Mouse (Mus musculus) bone marrow, adult 2 months (tissue): ENCODE results near the gene Cfap126. TPM values are rescaled to one million over a fixed set of nuclear protein-coding genes. Genes with fewer than 3 reads are reported as not detected.

Experiments
- H3K27ac ChIP-seq: fragments of 200-500 bp; 2 replicates; pipeline ENCODE4 v1.5.1; 2012; ENCODE audit warnings: low read depth, mild to moderate bottlenecking, control low read depth, inconsistent platforms, low read length; ENCODE audit not compliant: control insufficient read depth, poor library complexity, insufficient read depth
- H3K4me1 ChIP-seq: fragments of 200-500 bp; 2 replicates; pipeline ENCODE4 v1.6.1; 2011; ENCODE audit warnings: low read length; ENCODE audit not compliant: control insufficient read depth, insufficient read depth
- H3K4me3 ChIP-seq: fragments of 200-500 bp; replicated peaks from 2 replicates; pipeline ENCODE3; 2011; ENCODE audit warnings: mild to moderate bottlenecking, low read depth, low read length, control low read depth; ENCODE audit not compliant: control insufficient read depth
- CTCF ChIP-seq: fragments of 200-500 bp; IDR thresholded peaks from 2 replicates; pipeline ENCODE4 v1.5.1; 2011; ENCODE audit warnings: low read length, control low read depth; ENCODE audit not compliant: control insufficient read depth, insufficient read depth
- POLR2A ChIP-seq: fragments of 200-500 bp; IDR thresholded peaks from 2 replicates; pipeline ENCODE4 v1.6.1; 2011; ENCODE audit warnings: low read depth, mild to moderate bottlenecking, control low read depth, low read length, borderline replicate concordance; ENCODE audit not compliant: control insufficient read depth
- WGBS: fragments of 180-500 bp; shearing (Covaris S2); methylation state at CpG from one replicate; pipeline ENCODE4 v1.1.7; 2018; 5-methylcytosine and 5-hydroxymethylcytosine counted together
- polyA plus RNA-seq: library from polyadenylated mRNA; stranded (reverse); fragments of >200 nt; gene quantifications from 2 replicates; pipeline ENCODE4 v1.2.4, GENCODE M21; 2011; ENCODE audit warnings: low replicate concordance; ENCODE audit not compliant: missing spikeins, insufficient read depth, insufficient read length

Gene Cfap126
- polyA plus RNA-seq, 1 experiment: not detected

DNA sequence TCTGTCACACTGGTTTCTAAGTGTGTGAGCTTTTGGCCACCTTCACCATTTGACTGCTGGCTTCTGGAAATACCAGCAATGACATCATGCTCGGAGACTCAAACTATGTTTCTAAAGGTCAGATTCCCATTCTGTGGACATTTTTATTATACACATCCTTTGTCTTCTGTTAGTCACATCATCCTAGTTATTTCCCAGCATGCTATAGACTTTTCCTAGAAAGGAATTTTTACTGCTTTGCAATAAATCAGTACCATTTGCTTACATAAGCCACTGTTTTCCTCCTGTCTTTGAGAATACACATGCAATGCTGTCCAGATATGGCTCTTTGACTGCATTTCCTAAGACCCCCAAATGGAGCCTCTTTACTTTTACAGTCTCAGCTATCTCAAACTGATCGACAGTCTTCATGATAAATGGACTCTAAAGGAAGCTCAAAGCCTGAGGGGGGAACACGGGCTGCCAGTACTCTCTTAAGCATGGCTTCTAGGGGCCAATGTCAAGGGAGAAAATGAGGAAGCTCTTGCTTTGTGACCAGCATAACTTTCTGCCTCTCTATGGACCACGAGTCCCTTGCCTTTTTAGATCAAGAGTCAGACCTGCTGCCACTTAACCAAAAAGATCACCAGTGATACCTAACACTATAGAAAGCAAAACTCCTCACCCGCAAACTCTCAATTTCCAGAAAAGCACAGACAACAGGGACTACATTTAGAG lies 52.1 kb downstream of the Cfap126 start:
- H3K27ac ChIP-seq: no peak overlapping the region
- no peak overlapping the region for H3K4me3 ChIP-seq
- 34% methylated on average over 5 of the region's 5 CpGs for WGBS
- H3K4me1 ChIP-seq: no peaks in the 10 kb centered on the region
- TF ChIP-seq POLR2A (no peak), CTCF (no peak)

DNA sequence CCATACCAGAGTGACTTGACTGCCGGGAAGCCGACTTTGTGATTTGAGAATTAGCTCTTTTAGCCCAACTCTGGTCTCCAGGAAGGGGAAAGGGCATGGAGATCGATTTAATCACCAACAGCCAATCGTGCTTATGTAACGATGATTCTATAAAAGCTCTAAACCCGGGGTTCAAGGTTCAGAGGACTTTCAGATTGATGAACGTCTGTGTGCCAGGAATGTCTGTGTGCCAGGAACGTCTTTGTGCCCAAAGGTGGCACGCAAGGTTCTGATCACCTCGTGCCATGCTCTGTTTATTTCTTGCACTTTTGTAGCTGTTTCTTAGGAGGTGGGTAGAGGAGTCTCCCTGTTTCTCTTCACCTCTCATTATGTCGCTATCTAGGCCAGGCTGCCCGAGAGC lies 55.2 kb downstream of the Cfap126 start:
- TF ChIP-seq POLR2A: no peak
- Histone ChIP-seq H3K27ac (no peak overlapping the region), H3K4me1 (no peaks in the 10 kb centered on the region; the same call in 1 of the 2 replicates), H3K4me3 (no peak overlapping the region)
- WGBS: 76% methylated on average over 12 of the region's 12 CpGs

DNA sequence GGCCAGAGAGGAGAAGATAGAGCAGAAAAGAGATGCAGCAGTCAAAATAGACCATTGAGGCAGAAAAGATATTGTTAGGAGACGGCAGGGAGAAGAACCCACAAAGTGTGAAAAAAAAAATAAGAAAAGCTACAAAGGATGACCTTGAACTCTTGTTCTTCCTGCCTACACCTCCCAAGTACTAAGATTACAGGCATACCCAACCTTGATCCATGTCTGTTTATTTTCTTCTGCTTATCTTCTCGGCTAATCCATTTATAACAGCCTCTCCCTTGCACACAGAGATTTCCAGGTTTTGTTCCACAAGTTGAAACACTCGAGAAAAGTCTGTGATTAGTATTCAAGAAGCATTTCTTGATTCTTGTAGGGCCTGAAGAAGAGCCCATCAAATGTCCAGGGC lies 56.2 kb downstream of the Cfap126 start:
- Histone ChIP-seq H3K27ac (no peak overlapping the region), H3K4me3 (no peak overlapping the region), H3K4me1 (no peaks in the 10 kb centered on the region; the same call in 1 of the 2 replicates)
- 69% methylated on average over 3 of the region's 3 CpGs for WGBS
- TF ChIP-seq POLR2A (no peak), CTCF (no peak)

DNA sequence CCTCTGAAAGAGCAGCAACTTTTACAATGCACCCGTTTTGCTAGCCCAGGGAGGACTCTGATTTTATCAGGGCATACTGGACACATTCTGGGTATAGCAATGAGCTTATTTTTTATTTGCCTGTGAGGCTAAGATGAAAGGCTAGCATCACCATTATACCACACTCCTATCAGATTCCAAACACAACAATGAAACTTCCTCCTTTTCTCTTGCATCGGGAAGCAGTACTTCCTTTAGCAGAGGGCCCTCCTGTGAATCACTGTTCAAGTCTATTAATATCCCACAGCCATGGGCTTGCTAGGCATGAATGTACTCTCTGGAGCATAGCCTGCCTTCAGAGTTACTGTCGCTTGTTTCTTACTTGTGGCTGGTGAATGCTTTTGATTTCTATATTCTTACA lies 57.4 kb downstream of the Cfap126 start:
- WGBS: 5% methylated on average over 3 of the region's 3 CpGs
- H3K4me3 ChIP-seq: no peak overlapping the region
- H3K27ac ChIP-seq: no peak overlapping the region
- H3K4me1 ChIP-seq: no peaks in the 10 kb centered on the region; the same call in 1 of the 2 replicates
- TF ChIP-seq CTCF: no peak
- TF ChIP-seq POLR2A: no peak

DNA sequence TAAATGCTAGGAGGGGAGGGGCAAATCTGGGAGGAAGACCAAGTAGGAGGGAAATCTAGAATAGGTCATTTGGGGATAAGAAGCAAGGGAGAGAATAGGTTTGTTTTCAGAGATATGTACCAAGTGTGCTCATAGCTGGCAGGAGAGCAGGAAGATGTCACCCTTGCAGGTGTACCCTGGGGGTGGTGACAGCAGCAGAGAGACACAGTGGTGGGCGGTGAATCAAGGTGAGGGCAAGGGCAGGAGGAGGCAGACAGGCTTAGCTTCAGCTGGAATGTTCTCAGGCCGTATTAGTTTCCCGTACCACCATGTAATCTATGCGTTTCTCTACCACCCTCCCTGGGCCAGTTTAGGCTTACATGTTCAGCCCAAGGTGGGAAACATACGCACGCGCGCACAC lies 59.1 kb downstream of the Cfap126 start:
- no peak for TF ChIP-seq POLR2A
- no peak for TF ChIP-seq CTCF
- no peak overlapping the region for H3K27ac ChIP-seq
- no peaks in the 10 kb centered on the region; the same call in 1 of the 2 replicates for H3K4me1 ChIP-seq
- 90% methylated on average over 8 of the region's 8 CpGs for WGBS
- no peak overlapping the region for H3K4me3 ChIP-seq

Other genes starting within 250 kb of the Cfap126 start
- gene Atf6, start 246.1 kb upstream of the Cfap126 start, polyA plus RNA-seq: 3.8 and 7.7 TPM in 2 replicates
- 2.4 and 4.4 TPM in 2 replicates for gene Gm26620, start 228.9 kb upstream of the Cfap126 start, polyA plus RNA-seq
- 7.5 and 18.2 TPM in 2 replicates for gene Dusp12, start 228.4 kb upstream of the Cfap126 start, polyA plus RNA-seq
- gene Fcrlb, start 201.0 kb upstream of the Cfap126 start, polyA plus RNA-seq: not detected in 2 replicates
- gene Fcrla, start 186.3 kb upstream of the Cfap126 start, polyA plus RNA-seq: 18.2 and 44.1 TPM in 2 replicates
- gene Fcgr2b, start 137.4 kb upstream of the Cfap126 start, polyA plus RNA-seq: 23.0 and 75.4 TPM in 2 replicates
- gene Fcgr4, start 95.0 kb upstream of the Cfap126 start, polyA plus RNA-seq: 10.4 and 24.3 TPM in 2 replicates
- gene Fcgr3, start 49.0 kb upstream of the Cfap126 start, polyA plus RNA-seq: 18.2 and 56.7 TPM in 2 replicates
- gene Sdhc, start 36.7 kb downstream of the Cfap126 start, polyA plus RNA-seq: 63.6 and 72.1 TPM in 2 replicates
- not detected in 2 replicates for gene Mpz, start 36.8 kb downstream of the Cfap126 start, polyA plus RNA-seq
- 4.3 and 5.1 TPM in 2 replicates for gene Pcp4l1, start 82.3 kb downstream of the Cfap126 start, polyA plus RNA-seq
- 0.80 and 1.0 TPM in 2 replicates for gene Nr1i3, start 100.1 kb downstream of the Cfap126 start, polyA plus RNA-seq
- gene Tomm40l, start 108.6 kb downstream of the Cfap126 start, polyA plus RNA-seq: 10.8 and 20.1 TPM in 2 replicates
- 66.3 and 203 TPM in 2 replicates for gene Apoa2, start 111.1 kb downstream of the Cfap126 start, polyA plus RNA-seq
- 102 and 317 TPM in 2 replicates for gene Fcer1g, start 120.4 kb downstream of the Cfap126 start, polyA plus RNA-seq
- 0.25 TPM in 1 of 2 replicates, not detected in the other for gene Adamts4, start 136.5 kb downstream of the Cfap126 start, polyA plus RNA-seq
- 109 and 134 TPM in 2 replicates for gene Ndufs2, start 137.5 kb downstream of the Cfap126 start, polyA plus RNA-seq
- gene B4galt3, start 156.4 kb downstream of the Cfap126 start, polyA plus RNA-seq: 29.8 and 67.5 TPM in 2 replicates
- 197 and 282 TPM in 2 replicates for gene Ppox, start 167.3 kb downstream of the Cfap126 start, polyA plus RNA-seq
- gene Usp21, start 174.1 kb downstream of the Cfap126 start, polyA plus RNA-seq: 39.1 and 60.0 TPM in 2 replicates
- gene Ufc1, start 181.1 kb downstream of the Cfap126 start, polyA plus RNA-seq: 34.0 and 84.2 TPM in 2 replicates
- 31.6 and 49.7 TPM in 2 replicates for gene Dedd, start 215.2 kb downstream of the Cfap126 start, polyA plus RNA-seq
- 16.0 and 18.8 TPM in 2 replicates for gene Nit1, start 231.7 kb downstream of the Cfap126 start, polyA plus RNA-seq
- 73.2 and 94.4 TPM in 2 replicates for gene Pfdn2, start 231.8 kb downstream of the Cfap126 start, polyA plus RNA-seq
- gene Klhdc9, start 246.9 kb downstream of the Cfap126 start, polyA plus RNA-seq: 1.3 TPM in 1 of 2 replicates, not detected in the other